Mouse (Mus musculus) neutrophil, adult 5-6 weeks (primary cell): Measurements from ENCODE around the gene Frem3. TPM values are rescaled to one million over a fixed set of nuclear protein-coding genes. Genes with fewer than 3 reads are reported as not detected.

Experiments
- ATAC-seq: fragments of 151-379, 151-347 bp; 2 replicates; pipeline ENCODE4 v1.8.0; 2017; ENCODE audit warnings: mild to moderate bottlenecking, moderate TSS enrichment; ENCODE audit not compliant: insufficient number of reproducible peaks, poor library complexity, low FRiP score, severe bottlenecking; ENCODE audit errors: extremely low read depth
- total RNA-seq: library from RNA; stranded (forward); fragments of 200-1000 nt; gene quantifications from 2 replicates; pipeline ENCODE4 v1.2.3, GENCODE M21; 2017

The Frem3 gene
- not detected in 2 replicates for total RNA-seq

DNA sequence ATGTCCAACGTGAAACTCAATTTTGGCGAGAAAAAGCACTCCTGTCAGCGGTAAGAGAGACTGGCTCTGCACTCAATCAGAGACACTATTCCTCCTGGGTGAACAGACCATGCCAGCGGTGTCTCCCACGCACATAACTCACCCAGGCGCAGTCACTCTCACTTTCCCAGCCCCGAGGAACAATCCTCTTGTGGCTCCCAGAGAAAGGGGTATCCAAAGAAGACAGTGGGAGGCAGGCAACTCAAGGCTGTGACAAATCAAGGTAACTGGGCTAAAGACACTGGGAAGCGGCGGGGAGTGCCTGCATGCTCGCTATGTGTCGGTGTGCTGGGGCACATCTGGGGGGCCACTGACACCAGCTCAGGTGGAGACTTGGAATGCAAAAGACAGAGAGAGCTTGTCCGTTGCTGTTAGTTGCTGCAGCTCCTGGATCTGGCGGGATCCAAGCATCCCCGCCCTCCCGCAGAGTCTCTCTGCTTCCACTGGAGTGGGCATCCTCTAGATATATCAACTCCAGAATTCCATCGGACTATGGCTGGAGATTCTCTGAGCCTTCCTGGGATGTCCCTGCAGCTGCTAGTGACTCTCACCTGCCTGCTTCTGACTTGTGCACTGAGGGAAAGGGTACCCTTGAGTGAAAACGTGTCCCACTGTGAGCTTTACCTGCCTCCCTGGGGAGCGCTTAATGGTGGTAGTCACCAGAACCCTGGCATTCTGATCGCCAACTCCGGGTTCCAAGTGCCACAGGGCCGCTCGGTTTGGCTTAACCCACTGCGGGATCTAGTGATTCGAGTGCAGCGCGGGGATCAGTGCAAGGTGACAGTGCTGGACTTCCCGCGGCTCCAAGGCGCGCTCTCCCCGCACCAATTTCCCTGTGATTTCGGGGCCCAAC lies at the start of gene Frem3:
TSS of gene Frem3 (plus strand) at position 532 of the 892 bp plus-strand sequence.
- ATAC-seq: no peak

DNA sequence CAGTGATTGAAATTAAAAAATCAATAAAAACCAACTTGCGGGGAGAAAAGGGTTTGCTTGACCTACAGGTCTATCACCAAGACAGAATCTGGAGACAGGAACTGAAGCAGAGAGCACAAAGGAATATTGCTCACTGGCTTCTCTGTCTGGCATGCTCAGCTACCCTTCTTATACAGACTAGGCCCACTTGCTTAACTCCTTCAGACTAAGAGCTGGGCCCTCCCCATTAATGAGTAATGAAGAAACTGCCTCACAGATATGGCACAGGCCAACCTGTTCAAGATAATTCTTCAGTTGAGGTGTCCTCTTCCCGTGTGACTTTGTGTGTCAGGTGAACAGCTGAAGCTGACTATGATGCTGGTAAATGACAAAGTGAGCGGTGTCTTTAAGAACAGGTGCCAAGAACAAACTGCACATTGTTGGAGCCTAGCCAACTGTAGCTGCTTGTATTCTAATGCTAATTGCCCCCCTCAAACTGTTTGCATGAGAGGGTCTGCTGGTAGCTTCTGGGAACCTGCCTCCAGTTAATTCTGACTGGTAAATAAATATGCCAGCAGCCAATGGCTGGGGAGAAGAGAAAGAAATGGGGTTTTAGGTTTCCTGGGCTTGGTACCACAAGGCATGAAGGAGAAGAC lies 46.6 kb upstream of the Frem3 start:
- no peak for ATAC-seq

DNA sequence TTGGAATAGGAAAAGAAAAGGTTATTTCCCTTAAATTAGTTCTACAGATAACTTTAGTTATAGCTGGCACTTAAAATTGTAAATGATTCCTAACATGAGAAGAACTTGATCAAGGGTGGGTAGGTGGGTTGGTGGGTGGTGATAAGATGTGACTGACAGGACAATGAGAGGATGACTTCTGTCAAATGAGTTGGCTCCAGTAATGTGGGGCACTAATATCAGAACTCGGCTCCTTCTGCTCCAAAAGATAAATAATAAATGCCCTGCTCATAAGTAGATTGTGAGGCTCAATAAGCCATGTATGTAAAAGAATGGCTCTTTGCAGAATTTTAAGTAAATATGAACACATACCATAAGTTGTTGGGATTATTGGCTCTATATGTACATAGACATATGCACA lies 43.4 kb upstream of the Frem3 start:
- ATAC-seq: no peak

- ATAC-seq: no peak
Observed at GRCm38 (mm10) chr8:80568243-80568995, 42.5 kb upstream of the Frem3 start.

DNA sequence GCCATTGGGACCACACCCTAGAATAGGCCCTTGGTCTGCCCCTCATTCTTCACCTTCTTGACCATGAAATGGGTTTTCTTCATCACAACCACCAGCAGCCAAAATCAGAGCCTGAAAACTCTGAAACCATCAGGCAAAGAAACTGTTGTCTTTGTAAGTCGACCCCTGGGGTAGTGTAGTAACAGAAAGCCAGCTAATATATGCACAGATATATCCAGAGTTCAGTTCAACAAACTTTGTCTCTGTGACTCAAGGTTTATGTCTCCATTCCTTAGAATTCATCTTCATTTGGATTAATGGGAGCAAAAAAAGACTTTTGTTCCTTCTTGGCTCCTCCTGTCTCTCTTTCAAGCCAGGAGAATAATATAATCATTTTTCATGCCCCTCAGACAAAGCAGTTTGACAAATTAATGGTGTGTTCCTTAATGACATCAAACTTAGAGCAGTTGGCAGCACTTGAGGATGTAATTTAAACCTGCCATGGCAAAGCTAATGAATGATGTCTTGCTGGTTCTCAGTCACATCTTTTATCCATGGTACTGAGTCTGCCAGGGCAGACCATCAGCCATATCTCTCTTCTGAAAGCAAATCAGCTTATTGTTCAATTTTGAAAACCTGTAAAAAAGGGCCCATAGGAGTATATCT lies 38.3 kb upstream of the Frem3 start:
- ATAC-seq: no peak

DNA sequence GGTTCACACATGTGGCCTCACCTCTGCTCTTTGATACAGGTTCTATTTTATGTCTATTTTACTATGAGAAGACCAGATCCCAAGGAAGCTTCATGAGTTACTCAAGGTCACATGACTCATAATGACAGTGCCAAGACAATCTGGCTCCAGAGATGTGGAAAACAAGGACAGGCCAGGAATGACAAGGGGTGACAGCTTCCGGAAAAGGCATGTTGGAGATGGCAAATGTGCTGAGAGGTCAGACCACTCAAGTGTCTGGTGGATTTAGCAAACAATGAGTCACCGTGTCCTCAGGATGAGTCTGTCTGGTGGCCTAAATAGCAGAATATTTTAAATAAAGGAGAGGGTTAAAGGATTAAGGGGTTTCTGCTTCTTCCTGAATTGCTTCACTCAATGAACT lies 33.8 kb upstream of the Frem3 start:
- ATAC-seq: no peak

DNA sequence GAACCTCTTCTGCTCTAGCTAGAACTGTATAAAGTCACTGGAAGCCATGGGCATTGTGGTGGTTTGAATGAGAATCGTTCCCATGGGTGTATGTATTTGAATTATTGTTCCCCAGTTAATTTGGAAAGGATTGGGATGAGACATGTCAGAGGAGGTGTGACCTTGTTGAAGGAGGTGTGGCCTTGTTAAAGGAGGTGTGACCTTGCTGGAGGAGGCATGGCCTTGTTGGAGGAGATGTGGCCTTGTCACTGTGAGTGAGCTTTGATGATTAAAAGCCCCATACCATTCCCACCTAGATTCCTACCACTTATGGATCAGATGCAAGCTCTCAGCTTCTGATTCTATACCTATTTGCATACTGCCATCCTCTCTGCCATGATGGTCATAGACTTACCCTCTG lies 31.8 kb upstream of the Frem3 start:
- no peak for ATAC-seq

- ATAC-seq: 0 out of 2 replicates have a peak, but pooled peaks have one; percentile 3
Observed at GRCm38 (mm10) chr8:80592626-80593025, 18.3 kb upstream of the Frem3 start.

- ATAC-seq: no peak
Observed at GRCm38 (mm10) chr8:80600600-80601170, 10.2 kb upstream of the Frem3 start.

DNA sequence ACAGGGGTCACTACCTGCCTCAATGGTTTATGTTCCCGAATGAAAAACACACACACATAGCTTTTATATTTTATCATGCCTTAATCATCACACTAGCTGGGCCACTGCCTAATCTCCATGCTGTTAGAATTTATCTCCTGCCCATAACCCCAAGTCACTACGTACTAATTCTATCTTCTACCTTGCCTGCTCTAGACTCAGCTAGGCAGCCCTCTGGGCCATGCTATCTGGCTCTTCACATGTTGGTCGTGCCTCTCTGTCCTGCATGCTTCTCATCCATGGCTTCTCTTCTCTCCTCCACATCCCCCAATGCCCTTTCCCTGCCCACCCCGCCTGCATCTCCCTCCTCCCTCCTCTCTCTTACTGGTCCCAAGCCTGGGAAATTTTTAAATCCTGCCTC lies 9.0 kb upstream of the Frem3 start:
- no peak for ATAC-seq

GRCm38 (mm10) chr8:80607082-80607481 lies 3.8 kb upstream of the Frem3 start:
- no peak for ATAC-seq

DNA sequence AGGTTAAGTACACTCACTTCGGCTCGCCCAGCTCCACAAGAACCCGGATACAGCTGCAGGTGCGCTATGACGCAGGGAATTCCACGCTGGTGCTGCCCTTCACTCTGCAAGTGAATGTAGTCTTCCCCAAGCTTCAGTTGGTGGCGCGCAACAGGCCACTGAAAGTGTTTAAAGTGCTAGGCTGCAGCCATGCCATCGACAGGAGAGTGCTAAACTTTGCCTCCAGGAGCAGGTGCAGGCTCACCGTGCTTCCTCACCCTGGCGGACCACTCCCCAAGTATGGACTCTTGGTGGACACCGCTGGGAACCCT lies 516 bp downstream of the Frem3 start:
- ATAC-seq: no peak

GRCm38 (mm10) chr8:80619787-80620186 lies 8.9 kb downstream of the Frem3 start:
- no peak for ATAC-seq

DNA sequence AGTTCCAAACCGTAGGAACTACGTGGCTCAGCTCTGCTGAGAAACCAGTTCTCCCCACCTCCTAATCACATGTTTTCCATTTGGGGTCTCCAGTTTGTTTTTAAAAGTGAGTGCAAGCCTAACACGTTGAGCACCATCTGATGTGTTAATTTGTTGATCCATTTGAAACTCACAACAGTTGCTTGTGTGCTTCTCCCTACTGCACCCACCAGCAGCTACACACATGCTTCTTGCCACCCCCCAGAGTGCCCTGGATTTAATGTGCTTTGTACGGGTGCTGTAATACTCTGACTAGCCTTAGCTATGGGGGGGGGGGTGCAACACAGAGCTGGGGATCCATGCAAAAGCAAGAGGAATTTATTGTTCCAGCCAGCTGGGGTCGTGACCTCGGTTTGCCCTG lies 36.5 kb downstream of the Frem3 start:
- no peak for ATAC-seq

DNA sequence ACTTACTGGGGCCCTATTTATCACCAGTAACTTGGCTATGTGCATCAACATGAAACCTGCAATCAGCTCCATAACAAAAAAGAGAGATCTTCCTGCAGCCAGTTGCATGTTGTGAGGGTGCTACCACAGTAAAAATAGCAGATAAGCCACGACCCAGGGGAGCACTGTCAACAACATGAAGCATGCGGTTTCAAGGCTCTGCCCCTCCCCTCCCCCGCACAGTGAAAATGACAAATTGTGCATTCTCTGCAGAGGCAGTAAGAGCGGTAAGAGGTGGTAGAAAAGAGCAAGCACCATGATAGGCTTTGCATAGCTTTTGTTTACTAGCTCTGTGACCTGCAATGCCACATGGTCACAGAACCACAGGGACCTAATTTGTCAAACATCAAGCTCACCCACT lies 46.8 kb downstream of the Frem3 start:
- no peak for ATAC-seq

- ATAC-seq: no peak
Observed at GRCm38 (mm10) chr8:80661055-80661454, 50.2 kb downstream of the Frem3 start.

DNA sequence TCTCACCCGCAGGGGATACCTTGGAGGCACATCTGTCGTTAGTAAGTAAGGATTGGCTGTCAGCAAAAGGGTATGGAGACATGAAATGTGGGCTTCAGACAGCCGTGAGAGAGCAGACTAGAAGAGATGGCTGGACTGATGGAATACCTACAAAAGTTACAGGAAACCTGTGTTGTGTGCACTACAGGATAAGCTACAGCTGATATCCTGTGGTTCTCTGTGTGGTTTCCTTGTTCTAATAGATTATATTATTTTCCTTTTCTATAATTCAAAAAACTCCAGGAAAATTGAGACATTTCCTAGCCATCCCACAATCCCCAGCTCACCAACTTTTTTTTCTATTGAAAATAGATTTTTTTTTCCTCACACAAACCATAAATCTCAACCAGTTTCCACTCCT lies 52.6 kb downstream of the Frem3 start:
- no peak for ATAC-seq

DNA sequence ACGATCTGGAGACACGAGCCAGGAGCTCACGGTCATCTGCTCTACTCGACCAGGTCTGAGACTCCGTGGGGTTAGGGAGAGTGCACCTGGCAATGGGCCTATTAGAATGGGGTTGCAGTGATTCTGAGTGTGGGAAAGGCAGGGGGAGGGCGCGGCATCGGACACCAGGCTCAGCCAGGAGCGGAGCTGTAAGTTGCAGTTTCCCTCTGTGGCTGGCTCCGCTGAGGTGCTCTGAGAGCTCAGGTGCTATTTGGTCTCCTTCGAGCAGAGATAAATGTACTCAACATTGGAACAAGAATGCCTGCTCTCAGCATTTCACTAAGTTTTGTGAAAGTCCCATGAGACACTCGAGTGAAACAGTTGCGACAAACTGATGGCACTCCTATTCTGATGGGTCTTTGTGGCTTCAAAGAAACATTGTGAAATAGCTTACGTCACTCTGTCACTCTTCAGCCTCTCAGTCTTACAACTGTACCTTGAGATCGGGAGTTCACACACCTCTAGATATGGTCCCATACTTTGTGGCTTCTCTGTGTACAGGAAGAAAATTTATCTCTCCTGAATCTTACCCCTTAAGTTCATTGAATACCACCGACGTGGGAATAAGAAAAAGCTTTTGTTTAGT lies 58.5 kb downstream of the Frem3 start:
- no peak for ATAC-seq

DNA sequence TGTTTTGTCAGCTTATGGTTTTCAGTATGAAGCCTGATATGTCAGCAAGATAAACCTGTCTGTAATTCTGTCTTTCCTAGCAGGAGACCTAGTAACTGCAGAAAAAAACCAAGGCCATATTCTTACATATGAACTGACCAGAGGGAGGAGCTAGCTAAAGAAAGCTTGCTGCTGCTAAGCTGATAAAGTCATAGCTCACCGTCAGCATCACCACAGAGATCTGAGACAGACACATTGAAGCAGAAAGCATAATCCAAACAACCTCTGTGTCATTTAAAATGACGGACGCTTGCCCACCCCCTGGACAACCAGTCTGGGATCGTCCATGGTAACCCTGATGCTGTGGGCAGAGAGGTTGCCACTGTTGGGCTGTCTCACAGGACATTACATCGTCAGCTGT lies 71.7 kb downstream of the Frem3 start:
- ATAC-seq: no peak
